Mouse (Mus musculus) kidney, embryonic 14.5 days (tissue): ENCODE measurements around the gene Xaf1. TPM values are rescaled to one million over a fixed set of nuclear protein-coding genes. Genes with fewer than 3 reads are reported as not detected.
A peak's percentile ranks its signal among the peaks of the same experiment; 100 is the strongest.

Source experiments
- ATAC-seq: fragments of 200-750 bp; cut with Nextera tagmentation; 2 replicates; pipeline ENCODE4 v1.8.0; 2017; ENCODE audit warnings: moderate number of reproducible peaks, mild to moderate bottlenecking, moderate TSS enrichment, moderate library complexity; ENCODE audit not compliant: low FRiP score, low TSS enrichment
- H3K27ac ChIP-seq: fragments of 300-500 bp; sonication (generic); 2 replicates; pipeline ENCODE4 v1.5.1; 2014; ENCODE audit warnings: low read depth, mild to moderate bottlenecking, low read length, moderate library complexity, mixed read lengths
- H3K27me3 ChIP-seq: fragments of 300-500 bp; sonication (generic); 2 replicates; pipeline ENCODE4 v1.6.1; 2014; ENCODE audit warnings: mild to moderate bottlenecking, low read length; ENCODE audit not compliant: control insufficient read depth, insufficient read depth
- H3K36me3 ChIP-seq: fragments of 300-500 bp; sonication (generic); 2 replicates; pipeline ENCODE4 v1.6.1; 2014; ENCODE audit warnings: low read length, mixed read lengths; ENCODE audit not compliant: control insufficient read depth, insufficient read depth
- H3K4me1 ChIP-seq: fragments of 300-500 bp; sonication (generic); 2 replicates; pipeline ENCODE4 v1.6.1; 2014; ENCODE audit warnings: low read length, mixed read lengths; ENCODE audit not compliant: control insufficient read depth, insufficient read depth
- H3K4me2 ChIP-seq: fragments of 300-500 bp; sonication (generic); replicated peaks from 2 replicates; pipeline ENCODE4 v1.6.1; 2014; ENCODE audit warnings: low read depth, mild to moderate bottlenecking, low read length
- H3K4me3 ChIP-seq: fragments of 300-500 bp; sonication (generic); 2 replicates; pipeline ENCODE4 v1.5.1; 2014; ENCODE audit warnings: mild to moderate bottlenecking, low read length
- H3K9ac ChIP-seq: fragments of 300-500 bp; sonication (generic); 2 replicates; pipeline ENCODE4 v1.6.1; 2014; ENCODE audit warnings: low read depth, mild to moderate bottlenecking, low read length, moderate library complexity
- H3K9me3 ChIP-seq: fragments of 300-500 bp; sonication (generic); 2 replicates; pipeline ENCODE4 v1.6.1; 2016; ENCODE audit warnings: low read length; ENCODE audit not compliant: control insufficient read depth
- WGBS: fragments of 180-500 bp; shearing (Covaris S2); extraction: QIAGEN DNeasy Blood & Tissue Kit; methylation state at CpG from one replicate; pipeline ENCODE4 v1.1.7; 2014; 5-methylcytosine and 5-hydroxymethylcytosine counted together
- polyA plus RNA-seq: library from polyadenylated mRNA; unstranded; fragments of >200 nt; fragmentation: Nextera tagmentation; extraction: Ambion mirVana; gene quantifications from 2 replicates; pipeline ENCODE4 v1.2.1, GENCODE M21; 2014

Xaf1 gene
- polyA plus RNA-seq, 1 experiment from 2014 or later = 4.2 TPM

GRCm38 (mm10) chr11:72302230-72302629 lies 801 bp downstream of the Xaf1 start:
- no peaks in the 10 kb centered on the region for H3K27me3 ChIP-seq
- no peak overlapping the region for H3K9ac ChIP-seq
- no peak overlapping the region for H3K4me3 ChIP-seq
- WGBS = 82% methylated on average over 7 of the region's 7 CpGs
- ATAC-seq = no peak
- H3K4me2 ChIP-seq = no peak overlapping the region
- H3K27ac ChIP-seq = no peak overlapping the region
- peaks cover 9% of the 10 kb centered on the region; the same call in 1 of the 2 replicates for H3K4me1 ChIP-seq
- H3K9me3 ChIP-seq = 0 out of 2 replicates have a peak, but pooled peaks cover 4% of the 10 kb centered on the region
- H3K36me3 ChIP-seq = no peaks in the 10 kb centered on the region

GRCm38 (mm10) chr11:72307461-72307860 lies 6.0 kb downstream of the Xaf1 start:
- H3K27ac ChIP-seq = no peak overlapping the region
- no peaks in the 10 kb centered on the region for H3K9me3 ChIP-seq
- no peaks in the 10 kb centered on the region for H3K36me3 ChIP-seq
- H3K4me3 ChIP-seq = no peak overlapping the region
- no peaks in the 10 kb centered on the region for H3K4me1 ChIP-seq
- H3K4me2 ChIP-seq = no peak overlapping the region
- no peaks in the 10 kb centered on the region for H3K27me3 ChIP-seq
- no peak overlapping the region for H3K9ac ChIP-seq
- no peak for ATAC-seq
- 83% methylated on average over 5 of the region's 5 CpGs for WGBS

- peaks cover 7% of the 10 kb centered on the region for H3K27me3 ChIP-seq
- no peak overlapping the region for H3K4me2 ChIP-seq
- ATAC-seq = no peak
- no peaks in the 10 kb centered on the region for H3K9me3 ChIP-seq
- no peak overlapping the region for H3K4me3 ChIP-seq
- no peak overlapping the region for H3K27ac ChIP-seq
- 66% methylated on average over 2 of the region's 2 CpGs for WGBS
- no peaks in the 10 kb centered on the region for H3K36me3 ChIP-seq
- H3K9ac ChIP-seq = no peak overlapping the region
- no peaks in the 10 kb centered on the region for H3K4me1 ChIP-seq
These were observed 7.6 kb downstream of the Xaf1 start for GRCm38 (mm10) chr11:72308982-72309381.

- H3K4me3 ChIP-seq = no peak overlapping the region
- H3K4me1 ChIP-seq = no peaks in the 10 kb centered on the region
- H3K27me3 ChIP-seq = peaks cover 14% of the 10 kb centered on the region
- WGBS = 85% methylated on average over 4 of the region's 4 CpGs
- H3K4me2 ChIP-seq = no peak overlapping the region
- H3K9ac ChIP-seq = no peak overlapping the region
- no peak overlapping the region for H3K27ac ChIP-seq
- no peaks in the 10 kb centered on the region for H3K36me3 ChIP-seq
- ATAC-seq = no peak
- no peaks in the 10 kb centered on the region for H3K9me3 ChIP-seq
These were observed 9.1 kb downstream of the Xaf1 start for GRCm38 (mm10) chr11:72310491-72310890.

GRCm38 (mm10) chr11:72311355-72312001 lies 10.0 kb downstream of the Xaf1 start:
- no peak for ATAC-seq
- Histone ChIP-seq H3K9ac (no peak overlapping the region), H3K4me1 (no peaks in the 10 kb centered on the region), H3K27me3 (peaks cover 14% of the 10 kb centered on the region), H3K9me3 (no peaks in the 10 kb centered on the region), H3K36me3 (no peaks in the 10 kb centered on the region), H3K4me3 (no peak overlapping the region), H3K4me2 (no peak overlapping the region), H3K27ac (no peak overlapping the region)
- 80% methylated on average over 10 of the region's 10 CpGs for WGBS

GRCm38 (mm10) chr11:72314151-72314895 lies 12.9 kb downstream of the Xaf1 start, which contains the start of gene Fbxo39:
Gene Fbxo39, plus strand, starts transcription at chr11:72314444.
- Histone ChIP-seq H3K4me2 (peak within 1 kb of the TSS; percentile 52), H3K27me3 (peaks cover 14% of the 10 kb centered on the region), H3K4me1 (no peaks in the 10 kb centered on the region), H3K9me3 (no peaks in the 10 kb centered on the region), H3K9ac (peak within 1 kb of the TSS; percentile 40), H3K27ac (no peak within 1 kb of the TSS), H3K4me3 (peak within 1 kb of the TSS; percentile 28), H3K36me3 (no peaks in the 10 kb centered on the region)
- WGBS = 9% methylated on average over 41 of the region's 42 CpGs
- ATAC-seq = no peak

- no peaks in the 10 kb centered on the region for H3K4me1 ChIP-seq
- H3K27me3 ChIP-seq = peaks cover 14% of the 10 kb centered on the region
- H3K9me3 ChIP-seq = no peaks in the 10 kb centered on the region
- 52% methylated on average over 5 of the region's 5 CpGs for WGBS
- no peak overlapping the region for H3K4me2 ChIP-seq
- no peak overlapping the region for H3K27ac ChIP-seq
- no peak overlapping the region; the same call in 1 of the 2 replicates for H3K9ac ChIP-seq
- H3K4me3 ChIP-seq = no peak overlapping the region
- no peak for ATAC-seq
- no peaks in the 10 kb centered on the region for H3K36me3 ChIP-seq
These were observed 16.6 kb downstream of the Xaf1 start for GRCm38 (mm10) chr11:72318026-72318425.

GRCm38 (mm10) chr11:72324431-72324830 lies 23.0 kb downstream of the Xaf1 start:
- H3K4me2 ChIP-seq = no peak overlapping the region
- no peak overlapping the region for H3K27ac ChIP-seq
- H3K9me3 ChIP-seq = no peaks in the 10 kb centered on the region
- no peak overlapping the region for H3K4me3 ChIP-seq
- H3K36me3 ChIP-seq = no peaks in the 10 kb centered on the region
- 71% methylated on average over 3 of the region's 3 CpGs for WGBS
- no peak for ATAC-seq
- H3K9ac ChIP-seq = no peak overlapping the region
- H3K4me1 ChIP-seq = no peaks in the 10 kb centered on the region
- H3K27me3 ChIP-seq = no peaks in the 10 kb centered on the region

GRCm38 (mm10) chr11:72325701-72326100 lies 24.3 kb downstream of the Xaf1 start:
- no peak overlapping the region for H3K9ac ChIP-seq
- ATAC-seq = no peak
- WGBS = 90% methylated on average over 4 of the region's 4 CpGs
- no peaks in the 10 kb centered on the region for H3K27me3 ChIP-seq
- H3K4me1 ChIP-seq = no peaks in the 10 kb centered on the region
- H3K27ac ChIP-seq = no peak overlapping the region
- no peaks in the 10 kb centered on the region for H3K36me3 ChIP-seq
- H3K4me3 ChIP-seq = no peak overlapping the region
- no peak overlapping the region for H3K4me2 ChIP-seq
- H3K9me3 ChIP-seq = no peaks in the 10 kb centered on the region
